Mouse (Mus musculus): Measurements from ENCODE around the gene Mchr1. TPM values are rescaled to one million over a fixed set of nuclear protein-coding genes. Genes with fewer than 3 reads are reported as not detected.
A peak's percentile ranks its signal among the peaks of the same experiment; 100 is the strongest.
"Not testable (repeated sequence)": the region's sequence is repeated elsewhere in the genome, so short reads cannot be mapped to it uniquely, and the experiment has no call there.

Gene Mchr1
- not detected for total RNA-seq (2021)

DNA sequence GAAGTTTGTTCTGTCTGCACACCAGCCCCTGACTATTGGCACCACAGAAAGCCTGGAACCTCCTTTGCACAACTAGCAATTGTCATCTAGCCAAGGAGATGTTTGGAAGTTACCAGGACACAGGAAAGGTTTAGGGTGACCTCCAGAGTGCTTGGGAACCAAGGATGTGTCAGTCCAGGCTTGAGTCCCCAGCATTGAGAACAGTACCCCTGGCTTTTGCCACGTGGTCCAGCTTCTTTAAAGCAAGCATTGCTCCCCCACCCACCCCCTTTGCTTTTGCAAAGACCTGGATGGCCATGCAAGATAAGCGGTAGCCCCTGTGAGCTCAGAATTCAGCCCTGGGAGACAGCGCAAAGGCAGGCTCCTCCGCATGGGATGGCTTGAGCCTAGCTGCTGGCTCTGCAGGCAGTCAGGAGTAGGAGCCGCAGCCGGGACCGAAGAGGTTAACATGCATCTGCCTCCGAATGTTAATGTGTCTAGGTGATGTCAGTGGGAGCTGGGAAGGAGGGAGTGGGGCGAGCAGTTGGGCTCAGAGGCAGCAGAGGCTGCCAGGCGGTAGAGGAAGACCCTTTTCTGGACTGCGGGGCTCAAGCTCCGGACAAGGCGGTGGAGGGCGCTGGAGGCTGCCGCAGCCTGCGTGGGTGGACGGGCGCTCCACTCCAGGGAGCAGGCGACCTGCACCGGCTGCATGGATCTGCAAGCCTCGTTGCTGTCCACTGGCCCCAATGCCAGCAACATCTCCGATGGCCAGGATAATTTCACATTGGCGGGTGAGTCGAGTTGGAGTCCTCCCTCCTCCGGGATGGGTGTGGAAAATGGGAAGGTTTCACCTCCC lies at the start of gene Mchr1:
Gene Mchr1, plus strand, starts transcription at position 414 of the 835 bp plus-strand sequence.
- intact Hi-C loops (cut with DNase I) = no loop called here
- DNase-seq (ENCODE audit: low spot score) = no peak

DNA sequence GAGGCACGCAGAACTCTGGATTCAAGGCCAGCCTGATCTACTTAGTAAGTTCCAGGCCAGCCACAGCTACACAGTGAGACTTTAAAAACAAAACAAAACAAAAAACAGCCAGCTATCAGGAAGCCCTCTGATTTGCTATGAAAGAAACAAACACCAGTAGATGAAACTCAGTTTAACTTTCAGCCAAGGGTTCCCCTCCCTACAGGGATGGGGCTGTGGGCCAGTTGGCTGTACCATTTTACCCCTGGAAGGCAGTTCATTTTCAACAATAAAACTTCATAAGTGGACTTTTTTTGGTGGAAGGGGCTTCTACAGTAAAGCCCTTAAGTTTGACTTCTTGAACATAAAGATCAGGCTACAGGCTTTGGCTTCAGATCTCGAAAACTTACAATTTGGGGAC lies 46.2 kb upstream of the Mchr1 start:
- intact Hi-C loops (cut with DNase I) = no loop called here
- no peak for DNase-seq (ENCODE audit: low spot score)

DNA sequence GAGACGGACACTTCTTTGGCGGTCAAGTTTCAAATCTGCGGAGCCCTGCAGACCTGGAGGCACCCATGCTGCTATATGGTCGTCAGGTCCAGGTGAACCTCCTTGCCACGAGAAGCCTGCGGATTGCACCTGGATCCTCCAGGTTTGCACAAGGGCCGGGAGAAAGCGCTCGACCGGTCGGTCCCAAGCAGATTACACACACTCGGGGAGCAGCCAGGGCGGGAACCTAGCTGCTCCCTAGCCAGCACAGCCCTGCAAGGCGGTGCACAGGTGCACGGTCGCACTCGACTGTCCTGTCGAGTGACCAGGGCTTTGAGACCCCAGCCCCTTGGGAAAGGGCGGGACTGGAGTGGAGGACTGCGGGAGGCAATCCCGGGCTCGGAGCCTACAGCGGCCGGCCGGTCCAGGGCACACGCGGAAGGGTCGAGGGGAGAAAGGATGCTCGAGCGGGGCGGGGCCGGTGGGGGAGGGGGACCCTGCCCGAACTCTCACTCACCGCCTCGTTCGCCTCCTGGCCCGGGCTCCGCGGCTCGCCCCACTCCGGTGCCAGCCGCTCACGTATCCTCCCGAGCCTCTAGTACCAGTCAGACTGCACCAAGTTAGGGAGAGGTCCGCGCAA lies 45.2 kb upstream of the Mchr1 start:
- intact Hi-C loops (cut with DNase I) = loop anchor here (10.0 kb wide), 1 partner anchor 485 kb away; no protein-coding TSS in a partner anchor
- no peak for DNase-seq (ENCODE audit: low spot score)

DNA sequence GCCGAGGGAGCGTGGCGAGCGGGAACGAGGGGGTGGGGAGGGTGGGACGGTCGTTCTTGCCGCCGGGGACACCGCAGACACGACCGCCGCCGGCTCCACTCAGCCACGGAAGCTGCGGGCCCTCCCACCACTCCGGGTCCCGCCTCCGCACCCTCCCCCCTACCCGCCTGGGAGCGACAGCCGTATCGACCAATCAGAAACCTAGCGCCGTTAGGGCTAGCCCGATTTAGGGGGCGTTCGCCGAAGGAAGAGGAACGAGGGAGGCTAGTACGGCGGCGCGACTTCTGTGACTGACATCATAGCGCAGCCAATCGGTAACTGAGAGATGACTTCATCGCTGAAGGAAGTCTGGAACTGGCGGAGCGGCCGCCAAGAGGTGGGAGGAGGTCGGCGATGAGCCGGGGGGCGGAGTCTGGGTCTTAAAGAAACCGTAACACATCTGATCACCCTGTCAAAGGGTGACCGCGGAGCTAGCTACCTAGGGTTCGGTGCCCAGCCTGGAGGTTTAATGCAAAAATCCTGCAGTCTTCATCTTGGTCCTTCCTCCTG lies 44.6 kb upstream of the Mchr1 start, which contains the start of gene Mrtfa:
Gene Mrtfa, minus strand, starts transcription at position 128 of the 549 bp plus-strand sequence.
- intact Hi-C loops (cut with DNase I) = loop anchor here (10.0 kb wide), 1 partner anchor 486 kb away; no protein-coding TSS in a partner anchor
- peak; percentile 99 for DNase-seq (ENCODE audit: low spot score)

DNA sequence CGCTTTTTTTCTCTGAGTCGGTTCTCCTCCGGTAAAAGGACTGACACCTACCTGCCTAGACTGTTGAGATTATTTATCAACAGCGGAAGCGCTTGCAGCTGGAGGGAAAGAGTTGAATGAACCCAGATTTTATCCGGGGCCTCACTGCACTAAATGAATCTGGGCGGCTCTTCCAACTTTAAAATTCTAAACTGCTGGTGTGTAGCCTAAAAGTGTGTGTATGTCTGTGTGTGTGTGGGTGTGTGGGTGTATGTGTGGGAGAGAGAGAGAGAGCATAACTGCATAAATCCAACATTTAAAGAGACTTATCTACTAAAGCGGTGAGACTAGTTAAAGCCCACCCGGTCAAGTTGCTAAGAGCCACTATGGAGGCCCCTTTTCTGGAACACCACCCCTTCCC lies 44.0 kb upstream of the Mchr1 start:
- intact Hi-C loops (cut with DNase I) = loop anchor here (10.0 kb wide), 1 partner anchor 487 kb away; no protein-coding TSS in a partner anchor
- DNase-seq (ENCODE audit: low spot score) = no peak

DNA sequence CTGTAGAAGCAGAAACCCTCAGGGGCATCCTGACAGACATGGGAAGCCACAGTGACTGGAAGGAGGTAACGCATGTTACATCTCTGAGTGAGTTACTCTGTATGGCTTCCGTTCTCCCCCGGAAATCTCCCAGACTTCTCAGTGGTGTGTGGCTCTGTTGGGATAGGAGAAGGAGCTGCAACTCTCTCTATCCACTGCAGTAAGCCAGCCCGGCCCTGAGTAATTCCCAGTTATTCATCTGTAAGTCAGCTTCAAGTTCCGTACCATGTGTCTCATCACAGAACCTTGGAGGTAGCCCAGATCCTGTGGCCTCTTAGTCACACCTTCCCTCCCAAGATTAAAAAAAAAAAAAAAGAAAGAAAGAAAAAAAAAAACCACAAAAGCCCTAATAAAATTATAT lies 43.0 kb upstream of the Mchr1 start:
- intact Hi-C loops (cut with DNase I) = loop anchor here (10.0 kb wide), 1 partner anchor 488 kb away; no protein-coding TSS in a partner anchor
- DNase-seq (ENCODE audit: low spot score) = no peak

DNA sequence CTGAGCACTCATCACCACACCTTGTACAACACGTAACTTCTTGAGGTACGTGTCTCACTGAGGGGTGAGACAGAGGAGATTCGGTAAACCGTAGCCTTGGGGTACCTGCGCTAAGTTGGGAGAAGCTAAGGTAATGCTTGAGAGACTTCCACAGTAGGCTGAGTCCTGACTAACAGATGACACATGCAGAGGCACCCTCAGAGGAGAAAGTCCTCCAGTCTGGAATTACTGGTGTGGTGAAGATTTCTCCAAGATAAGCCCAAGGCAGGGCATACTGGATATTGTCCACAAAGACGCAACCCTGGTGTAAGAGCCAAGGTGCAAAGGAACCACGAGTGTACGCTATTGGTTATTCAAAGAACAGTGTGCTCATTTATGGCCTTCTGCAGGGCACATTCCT lies 42.4 kb upstream of the Mchr1 start:
- DNase-seq (ENCODE audit: low spot score) = no peak
- intact Hi-C loops (cut with DNase I) = loop anchor here (10.0 kb wide), 1 partner anchor 488 kb away; no protein-coding TSS in a partner anchor

DNA sequence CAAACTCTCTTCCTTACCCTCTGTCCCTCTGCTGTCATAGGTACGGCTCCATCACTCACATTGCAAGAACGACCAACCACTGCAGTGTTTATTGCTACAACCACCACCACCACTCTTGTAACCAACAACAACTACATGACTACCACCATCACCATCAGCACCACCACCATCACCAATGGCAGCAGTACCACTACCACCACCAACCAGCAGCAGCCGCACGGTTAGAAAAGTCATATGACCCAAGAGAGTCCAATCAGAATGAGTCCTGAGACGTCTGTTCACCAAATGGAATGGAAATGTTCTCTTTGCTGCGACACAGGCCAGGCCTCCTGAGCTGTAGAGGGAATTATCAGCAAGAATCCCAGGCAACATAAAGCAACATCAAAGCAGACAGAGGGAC lies 40.5 kb upstream of the Mchr1 start:
- intact Hi-C loops (cut with DNase I) = loop anchor here (5.0 to 10.0 kb wide), 2 partner anchors 117 to 490 kb away; no protein-coding TSS in a partner anchor
- DNase-seq (ENCODE audit: low spot score) = no peak

DNA sequence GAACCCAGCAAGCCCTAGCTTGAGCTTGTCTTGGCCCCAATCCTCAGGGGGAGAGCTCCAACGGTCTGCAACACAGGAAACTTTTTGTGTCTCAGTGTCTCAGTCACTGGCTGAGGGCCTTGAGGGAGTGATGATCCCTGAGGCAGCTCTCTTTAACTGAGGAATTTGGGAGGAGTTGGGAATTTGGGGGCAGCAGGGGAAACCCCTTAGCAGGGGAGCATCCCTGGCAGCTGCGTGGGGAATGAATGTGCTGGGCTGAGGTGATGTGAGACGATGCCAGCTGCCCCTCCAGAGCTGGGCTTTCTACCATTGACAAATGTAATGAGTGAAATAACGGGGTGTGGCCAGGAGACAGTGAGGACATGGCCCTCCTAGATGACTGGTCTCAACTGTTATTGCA lies 39.9 kb upstream of the Mchr1 start:
- no peak for DNase-seq (ENCODE audit: low spot score)
- intact Hi-C loops (cut with DNase I) = loop anchor here (5.0 to 10.0 kb wide), 2 partner anchors 118 to 491 kb away; no protein-coding TSS in a partner anchor

DNA sequence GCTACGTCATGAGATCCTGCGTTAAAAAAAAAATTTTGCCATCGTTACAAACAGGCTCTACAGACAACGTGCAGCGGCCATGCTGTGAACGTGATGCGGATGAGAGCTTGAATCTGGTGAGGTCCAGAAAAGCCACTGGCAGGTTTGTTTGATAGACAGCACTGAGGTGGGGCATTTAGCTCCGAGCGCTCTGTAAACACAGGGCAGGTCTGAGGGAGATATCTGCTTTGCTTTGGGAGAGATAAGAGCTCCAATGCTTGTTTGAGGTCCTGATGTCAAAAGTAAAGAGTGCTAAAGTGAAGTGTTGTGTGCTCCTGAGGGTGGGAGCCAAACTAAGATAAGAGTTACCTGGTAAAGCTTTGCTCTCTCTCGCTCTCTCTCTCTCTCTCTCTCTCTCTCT lies 38.1 kb upstream of the Mchr1 start:
- no peak for DNase-seq (ENCODE audit: low spot score)
- intact Hi-C loops (cut with DNase I) = loop anchor here (5.0 to 10.0 kb wide), 2 partner anchors 120 to 492 kb away; no protein-coding TSS in a partner anchor

DNA sequence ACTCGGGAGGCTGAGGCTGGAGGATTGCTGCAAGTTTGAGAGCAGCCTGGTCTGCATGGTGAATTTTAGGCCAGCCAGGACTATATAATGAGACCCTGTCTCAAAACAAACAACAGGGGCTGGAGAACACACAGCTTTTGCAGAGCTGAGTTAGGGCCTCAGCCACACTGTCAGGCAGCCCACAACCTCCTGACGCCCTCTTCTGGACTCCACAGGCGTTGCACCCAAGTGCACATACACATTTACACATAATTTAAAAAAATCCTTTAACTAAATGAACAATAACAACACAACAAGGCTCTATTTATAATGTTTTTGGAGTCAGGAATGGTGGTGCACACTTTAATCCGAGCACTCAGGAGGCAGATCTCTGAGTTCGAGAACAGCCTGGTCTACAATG lies 36.9 kb upstream of the Mchr1 start:
- no peak for DNase-seq (ENCODE audit: low spot score)
- intact Hi-C loops (cut with DNase I) = loop anchor here (5.0 to 10.0 kb wide), 2 partner anchors 121 to 494 kb away; no protein-coding TSS in a partner anchor

DNA sequence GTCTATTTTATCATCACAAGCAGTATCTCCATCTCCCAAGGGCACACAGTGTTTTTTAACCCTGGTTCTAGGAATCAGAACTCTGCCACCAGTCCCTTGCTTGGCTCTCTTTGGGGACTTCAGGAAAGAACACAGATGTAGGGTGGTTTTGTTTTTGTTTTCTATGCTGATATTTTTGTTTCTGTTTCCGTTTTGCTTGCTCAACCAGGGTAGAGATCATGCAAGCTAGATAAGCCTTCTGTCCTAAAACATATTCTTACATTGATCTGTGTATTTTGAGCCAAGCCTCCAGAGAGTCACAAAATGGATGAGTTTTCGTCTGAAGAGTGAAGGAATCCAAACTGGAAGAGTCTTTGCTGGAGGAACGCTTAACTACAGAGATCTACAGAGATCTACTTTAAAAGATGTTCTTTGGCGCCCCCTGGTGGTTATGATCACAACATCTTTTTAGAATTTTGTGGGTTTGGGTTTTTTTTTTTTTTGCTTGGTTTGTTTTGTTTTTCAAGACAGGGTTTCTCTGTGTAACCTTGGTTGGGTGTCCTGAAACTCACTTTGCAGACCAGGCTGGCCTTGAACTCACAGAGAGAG lies 35.8 kb upstream of the Mchr1 start:
- intact Hi-C loops (cut with DNase I) = loop anchor here (1.0 to 10.0 kb wide), 3 partner anchors 122 to 495 kb away; no protein-coding TSS in a partner anchor
- DNase-seq (ENCODE audit: low spot score) = no peak

DNA sequence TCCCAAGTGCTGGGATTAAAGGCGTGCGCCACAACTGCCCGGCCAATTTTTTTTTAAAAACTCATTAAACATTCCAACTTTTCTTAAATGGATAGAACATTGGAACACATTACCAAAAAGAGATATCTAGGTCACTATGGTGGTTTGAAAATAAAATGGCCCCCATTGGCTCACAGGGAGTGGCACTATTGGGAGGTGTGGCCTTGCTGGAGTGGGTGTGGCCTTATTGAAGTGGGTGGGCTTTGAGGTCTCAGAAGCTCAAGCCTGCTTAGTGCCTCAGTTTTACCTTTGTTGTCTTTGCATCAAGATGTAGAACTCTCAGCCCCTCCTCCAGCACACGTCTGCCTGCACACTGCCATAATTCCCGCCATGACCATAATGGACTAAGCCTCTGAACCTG lies 32.8 kb upstream of the Mchr1 start:
- no peak for DNase-seq (ENCODE audit: low spot score)
- intact Hi-C loops (cut with DNase I) = no loop called here

DNA sequence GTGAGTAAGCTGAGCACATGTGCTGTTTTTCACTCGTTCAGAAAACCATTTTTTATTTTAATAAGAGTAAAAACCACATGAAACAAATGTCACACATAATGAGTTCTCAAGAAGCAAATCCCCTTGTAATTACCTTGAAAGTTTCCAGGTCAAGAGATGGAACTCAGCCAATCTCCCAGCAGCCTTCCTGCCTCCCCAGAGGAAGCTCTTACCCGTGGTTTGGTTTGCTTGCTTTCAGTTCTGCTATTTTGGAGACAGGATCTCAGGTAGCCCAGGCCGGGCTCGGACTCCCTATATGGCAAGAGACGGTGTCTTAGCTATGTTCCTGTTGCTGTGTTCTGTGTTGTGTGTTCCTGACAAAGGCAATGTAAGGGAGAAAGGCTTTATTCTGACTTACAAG lies 24.8 kb upstream of the Mchr1 start:
- intact Hi-C loops (cut with DNase I) = no loop called here
- no peak for DNase-seq (ENCODE audit: low spot score)

DNA sequence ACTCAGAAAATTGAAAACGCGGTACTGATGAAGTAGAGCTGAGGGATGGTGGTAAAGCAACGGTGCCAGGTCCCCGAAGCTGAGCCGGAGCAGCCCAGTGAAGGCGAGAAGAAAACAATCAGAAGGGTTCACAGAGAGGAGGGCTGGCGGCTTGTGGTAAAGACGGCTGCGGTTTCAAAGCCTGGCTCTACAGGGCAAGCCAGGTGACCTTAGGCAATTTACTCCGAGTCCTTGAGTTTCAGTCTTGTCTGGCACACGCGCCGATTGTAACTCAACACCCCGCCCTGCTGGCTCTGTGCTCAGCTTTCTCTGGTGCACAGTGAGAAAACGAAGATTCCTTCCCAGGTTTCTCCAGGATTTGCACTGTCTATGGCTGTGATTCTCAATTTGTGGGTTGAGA lies 22.3 kb upstream of the Mchr1 start:
- no peak for DNase-seq (ENCODE audit: low spot score)
- intact Hi-C loops (cut with DNase I) = no loop called here

DNA sequence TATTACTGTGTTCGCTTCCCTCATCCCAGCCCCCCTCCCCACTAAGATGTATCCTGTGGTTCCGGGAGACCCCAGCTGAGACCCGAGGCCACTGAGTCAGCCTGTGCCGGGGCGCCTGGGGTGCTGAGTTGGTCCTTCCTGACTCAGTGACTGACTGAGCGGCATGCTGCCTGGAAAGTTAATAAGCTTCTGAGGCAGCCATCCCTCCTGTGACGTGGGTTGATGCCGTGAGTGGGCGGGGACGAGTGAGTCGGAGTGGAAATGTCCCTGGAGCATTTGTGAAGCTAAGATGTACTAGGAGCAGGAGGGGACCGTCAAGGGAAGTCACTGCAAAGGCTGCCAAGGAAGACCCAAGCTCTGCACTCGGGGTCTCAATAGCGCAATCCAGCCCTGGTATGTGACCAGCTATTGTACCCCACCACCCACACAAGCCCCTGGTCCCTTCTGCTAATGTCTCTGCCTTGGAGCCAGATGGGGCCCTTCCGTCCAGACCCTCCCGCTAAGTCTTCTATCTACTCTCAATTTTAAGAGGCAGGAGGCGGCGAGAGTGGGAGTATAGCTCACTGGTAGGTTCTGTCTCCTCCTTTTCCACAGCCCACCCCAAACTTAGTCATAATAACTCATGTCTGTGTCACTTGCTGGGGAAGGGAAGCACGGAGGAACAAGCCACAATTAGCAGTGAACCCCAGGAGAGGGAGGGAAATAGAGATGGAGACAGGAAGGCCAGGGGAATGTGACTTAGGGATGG lies 18.2 kb upstream of the Mchr1 start:
- intact Hi-C loops (cut with DNase I) = no loop called here

DNA sequence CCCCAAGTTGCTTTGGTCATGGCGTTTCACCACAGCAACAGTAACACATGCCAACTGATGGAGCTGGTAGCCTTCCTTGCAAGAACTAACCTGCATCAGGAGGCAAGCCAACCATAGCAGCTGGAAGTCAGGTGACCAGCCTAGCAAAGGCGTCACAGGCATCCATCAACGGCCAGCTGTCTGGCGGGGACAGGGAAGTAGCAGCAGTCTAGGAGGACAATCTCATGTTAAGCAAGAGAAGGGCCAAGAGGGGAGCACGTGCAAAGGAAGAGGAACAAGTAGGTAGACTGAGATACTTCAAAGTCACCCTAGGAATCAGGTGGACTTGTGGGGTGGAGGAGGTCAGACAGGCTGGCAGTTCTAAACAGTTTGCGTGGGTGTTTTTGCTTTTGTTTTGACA lies 16.2 kb upstream of the Mchr1 start:
- intact Hi-C loops (cut with DNase I) = no loop called here
- DNase-seq (ENCODE audit: low spot score) = no peak

More for the DNA sequence above, 18.2 kb upstream of the Mchr1 start:
- DNase-seq (ENCODE audit: low spot score) = no peak

DNA sequence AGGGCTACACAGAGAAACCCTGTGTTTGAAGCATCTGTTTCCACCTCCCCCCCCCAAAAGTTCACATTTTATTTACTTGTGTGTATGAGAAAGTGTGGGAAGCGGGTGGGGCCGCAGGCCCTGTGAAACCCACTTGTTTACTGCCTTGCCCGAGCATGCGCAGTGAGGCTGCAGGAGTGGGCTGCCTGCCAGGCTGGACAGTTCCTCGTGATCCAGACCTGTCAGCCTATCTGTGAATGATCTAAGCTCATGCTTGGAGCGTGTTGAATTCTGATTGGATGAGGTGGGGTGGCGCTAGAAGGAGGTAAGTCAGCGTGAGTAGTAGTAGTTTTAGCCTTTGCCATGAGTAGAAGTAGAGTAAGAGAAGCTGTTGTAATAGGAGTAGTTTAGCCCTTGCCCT lies 15.2 kb upstream of the Mchr1 start:
- DNase-seq (ENCODE audit: low spot score); intact Hi-C loops (cut with DNase I): not testable (repeated sequence)

DNA sequence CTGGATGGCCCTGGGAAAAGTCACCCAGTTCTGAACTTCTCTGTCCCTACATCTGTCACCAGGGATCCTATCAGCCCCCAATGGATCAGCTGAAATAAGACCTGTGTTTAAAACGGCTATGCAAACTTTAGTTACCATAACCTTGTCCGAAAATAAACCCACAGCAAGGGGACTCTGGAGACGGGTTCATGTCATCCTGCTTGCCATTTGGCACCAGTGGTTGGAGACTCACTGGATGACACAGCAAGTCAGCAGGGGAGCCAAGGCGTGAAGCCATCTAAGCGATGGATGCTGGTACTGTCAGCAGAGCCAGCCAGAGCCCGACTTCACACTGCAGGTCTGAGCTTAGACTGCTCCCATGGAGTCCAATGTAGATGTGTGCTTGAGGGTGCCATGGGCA lies 13.9 kb upstream of the Mchr1 start:
- no peak for DNase-seq (ENCODE audit: low spot score)
- intact Hi-C loops (cut with DNase I) = no loop called here

All from heart, postnatal 25 days (tissue).